Mouse (Mus musculus) ES-Bruce4 (cell line): ENCODE data around the gene Zfp870. TPM values are rescaled to one million over a fixed set of nuclear protein-coding genes. Genes with fewer than 3 reads are reported as not detected.
A peak's percentile ranks its signal among the peaks of the same experiment; 100 is the strongest.

Experiments
- H3K27ac ChIP-seq: 2 replicates; pipeline ENCODE4 v1.5.1; 2012; ENCODE audit warnings: low read length, inconsistent platforms; ENCODE audit not compliant: insufficient read depth
- H3K27me3 ChIP-seq: 2 replicates; pipeline ENCODE4 v1.6.1; 2012; ENCODE audit warnings: mild to moderate bottlenecking, low read length, inconsistent platforms; ENCODE audit not compliant: control insufficient read depth, poor library complexity, insufficient read depth, severe bottlenecking
- H3K36me3 ChIP-seq: 2 replicates; pipeline ENCODE4 v1.6.1; 2012; ENCODE audit warnings: inconsistent platforms, mild to moderate bottlenecking, low read length, moderate library complexity; ENCODE audit not compliant: control insufficient read depth, poor library complexity, insufficient read depth, severe bottlenecking
- H3K4me1 ChIP-seq: one replicate; pipeline ENCODE4 v1.8.1; 2011; ENCODE audit warnings: low read length; ENCODE audit not compliant: control insufficient read depth, insufficient read depth
- H3K4me3 ChIP-seq: 2 replicates; pipeline ENCODE4 v1.5.1; 2011; ENCODE audit warnings: low read depth, mild to moderate bottlenecking, low read length
- H3K9ac ChIP-seq: 2 replicates; pipeline ENCODE4 v1.6.1; 2012; ENCODE audit warnings: low read depth, mild to moderate bottlenecking, inconsistent platforms; ENCODE audit not compliant: poor library complexity, severe bottlenecking
- H3K9me3 ChIP-seq: replicated peaks from 2 replicates; pipeline ENCODE4 v1.6.1; 2012; ENCODE audit warnings: mild to moderate bottlenecking, low read length, inconsistent platforms; ENCODE audit not compliant: control insufficient read depth, poor library complexity, insufficient read depth, severe bottlenecking
- CTCF ChIP-seq: IDR thresholded peaks from one replicate; pipeline ENCODE4 v1.8.1; 2011; ENCODE audit warnings: low read depth, low read length
- EP300 ChIP-seq: IDR thresholded peaks from 2 replicates; pipeline ENCODE4 v1.6.1; 2011; ENCODE audit warnings: low read depth, low read length; ENCODE audit not compliant: insufficient read depth
- POLR2A ChIP-seq: IDR thresholded peaks from one replicate; pipeline ENCODE4 v1.8.1; 2011; ENCODE audit warnings: low read length; ENCODE audit not compliant: insufficient read depth
- polyA plus RNA-seq: library from polyadenylated mRNA; stranded (reverse); fragments of >200 nt; gene quantifications from 2 replicates; pipeline ENCODE4 v1.2.4, GENCODE M21; 2011; ENCODE audit warnings: low read depth; ENCODE audit not compliant: missing spikeins, insufficient read depth, insufficient read length

The Zfp870 gene
- polyA plus RNA-seq, 1 experiment = 17.6 TPM

DNA sequence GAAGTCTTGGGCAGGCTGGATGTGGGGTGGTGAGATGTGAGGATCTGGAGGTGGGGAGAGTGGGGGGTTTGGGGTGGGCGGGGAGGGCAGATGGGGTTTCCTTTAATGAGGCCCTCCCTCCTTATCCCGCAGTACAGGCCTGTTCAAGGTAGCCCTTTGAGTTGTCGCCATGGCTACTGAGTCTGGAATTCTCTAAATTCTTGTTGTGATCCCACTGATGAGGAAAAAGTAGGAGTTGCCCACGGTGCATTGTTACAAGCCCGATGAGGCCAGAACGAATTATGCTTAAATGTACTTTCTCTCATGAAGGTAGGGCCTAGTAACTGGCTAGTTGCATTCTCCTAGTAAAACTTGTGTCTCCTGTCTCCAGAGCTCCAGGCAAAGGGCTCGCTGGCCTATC is 39.9 kb downstream of the Zfp870 start:
- Histone ChIP-seq H3K27me3 (no peaks in the 10 kb centered on the region), H3K9me3 (0 out of 2 replicates have a peak, but pooled peaks cover 3% of the 10 kb centered on the region), H3K4me3 (no peak overlapping the region), H3K27ac (no peak overlapping the region), H3K9ac (no peak overlapping the region), H3K4me1 (no peaks in the 10 kb centered on the region), H3K36me3 (no peaks in the 10 kb centered on the region)
- TF ChIP-seq CTCF (no peak), EP300 (no peak), POLR2A (no peak)

DNA sequence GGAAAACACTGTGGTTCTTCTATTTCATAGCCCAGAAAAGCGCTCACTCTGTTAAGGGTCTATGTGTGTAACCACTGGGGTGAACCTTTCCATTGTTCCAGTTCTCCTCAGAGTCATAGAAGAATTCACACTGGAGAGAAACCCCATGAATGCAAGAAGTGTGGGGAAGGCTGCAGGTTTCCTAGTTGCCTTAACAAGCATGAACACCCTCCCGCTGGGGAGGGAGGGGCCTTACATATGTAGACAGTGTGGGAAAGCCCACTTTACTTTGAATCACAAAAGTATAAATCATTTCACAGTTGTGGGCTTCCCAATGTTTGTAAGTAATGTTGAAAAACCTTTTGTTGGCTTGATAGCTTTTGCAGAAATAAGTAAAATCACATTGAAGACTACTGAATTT is 50.1 kb downstream of the Zfp870 start:
- Histone ChIP-seq H3K9me3 (peaks cover 6% of the 10 kb centered on the region), H3K27me3 (no peaks in the 10 kb centered on the region), H3K36me3 (no peaks in the 10 kb centered on the region), H3K9ac (no peak overlapping the region), H3K4me3 (no peak overlapping the region), H3K4me1 (no peaks in the 10 kb centered on the region), H3K27ac (no peak overlapping the region)
- TF ChIP-seq POLR2A (no peak), CTCF (no peak), EP300 (no peak)

DNA sequence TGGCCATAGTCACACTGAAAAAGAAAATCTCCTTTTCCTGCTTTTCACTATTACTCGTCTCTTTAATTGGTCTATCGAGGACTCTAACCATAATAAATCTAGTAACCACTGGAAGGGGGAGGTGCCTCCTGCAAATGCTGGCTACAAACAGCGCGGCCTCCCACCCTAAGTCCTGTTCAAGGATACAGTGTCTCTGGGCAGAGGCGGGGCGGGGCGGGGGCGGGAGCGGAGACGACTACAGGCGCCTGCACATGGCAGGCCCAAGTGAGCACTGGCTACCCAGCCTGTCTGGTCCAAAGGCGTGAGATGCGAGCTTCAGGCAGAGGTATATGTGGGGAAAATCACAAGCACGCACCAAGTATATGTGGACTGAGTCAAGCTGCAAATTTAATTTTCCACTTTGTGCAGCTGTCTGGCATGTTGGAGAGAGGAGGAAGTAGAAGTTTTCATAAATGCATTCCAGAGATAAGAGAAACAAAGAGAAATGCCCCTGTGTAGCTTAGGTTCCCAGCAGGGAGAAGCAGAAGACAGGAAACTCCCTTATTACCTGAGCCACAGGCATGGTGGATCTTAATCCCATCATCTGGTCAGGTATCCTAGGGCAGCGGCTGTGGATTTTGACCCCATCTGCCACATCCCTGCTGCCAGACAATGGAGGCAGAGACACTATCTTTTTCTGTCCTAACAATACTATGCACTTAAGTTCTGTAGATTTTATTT is 52.2 kb downstream of the Zfp870 start:
- TF ChIP-seq CTCF (no peak), POLR2A (no peak), EP300 (no peak)
- Histone ChIP-seq H3K27me3 (no peaks in the 10 kb centered on the region), H3K9me3 (peaks cover 6% of the 10 kb centered on the region), H3K4me1 (no peaks in the 10 kb centered on the region), H3K9ac (no peak overlapping the region), H3K36me3 (no peaks in the 10 kb centered on the region), H3K4me3 (no peak overlapping the region), H3K27ac (no peak overlapping the region)

DNA sequence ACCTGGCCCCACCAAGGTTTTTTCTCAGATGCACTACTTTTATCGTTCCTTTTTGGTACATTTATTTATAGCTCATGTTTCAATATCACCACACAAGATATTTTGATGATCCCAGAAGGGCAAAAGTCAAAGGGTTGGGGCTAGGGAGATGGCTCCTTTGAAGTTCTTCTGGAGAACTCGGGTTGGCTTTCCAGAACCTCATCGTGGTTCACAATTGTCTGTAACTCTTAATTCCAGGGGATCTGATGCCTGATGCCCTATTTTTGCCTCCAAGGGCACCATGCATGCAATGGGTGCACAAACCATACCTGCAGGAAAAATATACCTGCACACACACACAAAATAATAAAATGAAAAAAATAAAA is 61.0 kb downstream of the Zfp870 start:
- no peak overlapping the region for H3K27ac ChIP-seq
- H3K36me3 ChIP-seq = no peaks in the 10 kb centered on the region; the same call in 1 of the 2 replicates
- H3K9me3 ChIP-seq = no peaks in the 10 kb centered on the region
- TF ChIP-seq CTCF = no peak
- TF ChIP-seq EP300 = no peak
- TF ChIP-seq POLR2A = no peak
- H3K27me3 ChIP-seq = no peaks in the 10 kb centered on the region
- H3K9ac ChIP-seq = no peak overlapping the region
- H3K4me1 ChIP-seq = no peaks in the 10 kb centered on the region
- peak overlapping the region; percentile 69; the same call in 1 of the 2 replicates for H3K4me3 ChIP-seq

DNA sequence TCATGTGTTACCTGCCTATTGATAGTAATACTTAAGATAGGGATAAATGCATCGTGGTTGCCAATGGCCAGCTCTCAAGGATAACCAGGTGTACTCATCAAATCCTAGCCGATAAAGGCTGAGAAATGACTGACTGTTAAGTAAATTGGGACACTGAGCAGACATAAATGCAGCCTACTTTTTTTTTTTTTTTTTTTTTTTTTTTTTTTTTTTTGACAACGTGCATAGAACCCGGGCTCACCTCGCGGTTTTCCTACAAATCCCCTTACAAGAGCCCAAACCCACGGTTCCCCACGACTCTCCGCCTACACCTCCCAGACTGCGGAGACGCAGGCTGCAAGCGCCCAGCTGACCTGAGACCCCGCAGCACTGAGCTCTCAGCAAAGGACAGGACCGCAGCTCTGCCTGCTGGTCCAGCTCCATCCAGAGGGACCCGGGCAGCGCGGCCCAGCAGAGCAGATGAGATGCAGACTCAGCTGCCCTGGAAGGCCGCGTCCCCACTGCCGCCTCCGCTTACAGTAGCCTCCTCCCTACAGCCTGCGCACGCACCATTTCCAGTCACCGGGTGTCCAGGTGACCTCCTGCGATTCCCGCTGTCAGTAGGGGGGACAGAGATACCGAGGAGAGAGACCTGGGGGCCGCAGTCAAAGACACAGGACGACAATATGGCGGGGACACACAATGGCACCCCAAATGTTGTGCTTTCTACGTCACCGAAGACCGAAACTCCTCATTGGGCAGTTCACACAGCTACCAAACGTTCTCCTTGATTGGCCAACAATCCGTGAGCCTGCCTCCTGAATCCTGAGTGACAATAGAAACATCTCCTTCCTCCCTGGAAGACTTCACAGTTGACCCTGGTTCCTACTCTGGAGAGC is 61.7 kb downstream of the Zfp870 start, which contains the start of gene Zfp799:
Zfp799 (minus strand) TSS at position 722 of the 878 bp plus-strand sequence.
- Histone ChIP-seq H3K36me3 (no peaks in the 10 kb centered on the region; the same call in 1 of the 2 replicates), H3K4me3 (peak within 1 kb of the TSS; percentile 69), H3K27ac (no peak within 1 kb of the TSS), H3K4me1 (no peaks in the 10 kb centered on the region), H3K9me3 (no peaks in the 10 kb centered on the region), H3K9ac (peak within 1 kb of the TSS; percentile 52), H3K27me3 (no peaks in the 10 kb centered on the region)
- no peak for TF ChIP-seq CTCF
- no peak for TF ChIP-seq EP300
- TF ChIP-seq POLR2A = peak; percentile 26

Other genes starting within 250 kb of the Zfp870 start
- not detected in 2 replicates for gene Cyp4f40, start 232.7 kb downstream of the Zfp870 start, polyA plus RNA-seq
- gene Cyp4f15, start 206.0 kb downstream of the Zfp870 start, polyA plus RNA-seq = 0.58 TPM in 1 of 2 replicates, not detected in the other
- 43.8 and 54.5 TPM in 2 replicates for gene Zfp871, start 103.4 kb downstream of the Zfp870 start, polyA plus RNA-seq
- gene Zfp811, start 81.7 kb downstream of the Zfp870 start, polyA plus RNA-seq = 8.0 and 8.4 TPM in 2 replicates
- 25.5 and 27.1 TPM in 2 replicates for gene Zfp799, start 61.4 kb downstream of the Zfp870 start, polyA plus RNA-seq
- not detected in 2 replicates for gene Cyp4f14, start 25.7 kb upstream of the Zfp870 start, polyA plus RNA-seq
- 12.7 and 18.8 TPM in 2 replicates for gene Cyp4f13, start 55.8 kb upstream of the Zfp870 start, polyA plus RNA-seq
- gene Zfp472, start 74.2 kb upstream of the Zfp870 start, polyA plus RNA-seq = 12.9 and 14.5 TPM in 2 replicates
- gene Zfp952, start 101.5 kb upstream of the Zfp870 start, polyA plus RNA-seq = 9.9 and 13.5 TPM in 2 replicates
- gene Zfp763, start 141.8 kb upstream of the Zfp870 start, polyA plus RNA-seq = 9.5 and 10.5 TPM in 2 replicates
- gene 4921501E09Rik, start 176.4 kb upstream of the Zfp870 start, polyA plus RNA-seq = not detected in 2 replicates
- gene Zfp563, start 197.7 kb upstream of the Zfp870 start, polyA plus RNA-seq = 5.0 and 5.5 TPM in 2 replicates
- gene Morc2b, start 248.0 kb upstream of the Zfp870 start, polyA plus RNA-seq = 0.21 and 0.23 TPM in 2 replicates